Mouse (Mus musculus): ENCODE results near the gene Cort.

DNA sequence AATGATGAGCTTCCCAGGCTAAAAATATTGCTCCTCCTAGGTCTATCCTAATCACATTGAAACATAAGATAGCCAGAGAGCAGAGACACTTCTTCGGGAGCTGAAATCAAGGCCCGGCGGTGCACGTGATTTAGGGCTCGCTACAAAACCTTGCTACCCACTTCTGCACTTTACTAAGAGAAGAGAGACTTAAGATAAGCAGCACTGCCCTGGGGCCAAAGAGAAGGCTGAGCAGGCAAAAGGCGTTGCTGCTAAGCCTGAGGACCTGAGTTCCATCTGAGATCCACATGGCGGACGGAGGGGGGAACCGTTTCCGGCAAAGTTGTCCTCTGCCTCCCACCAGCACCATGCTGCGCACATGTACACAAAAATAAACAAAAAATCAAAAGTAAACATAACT is 28.0 kb downstream of the Cort start:
- TF ChIP-seq POLR2A (IDR thresholded peaks at IDR 0.05; ENCODE audit: borderline replicate concordance, control insufficient read depth, low read depth, low read length) (no peak), CTCF (IDR thresholded peaks at IDR 0.05; ENCODE audit: control insufficient read depth, insufficient read depth, low read length) (no peak)

Measured in bone marrow, adult 2 months (tissue).